Mouse (Mus musculus): ENCODE measurements around the gene Olfr701. TPM values are rescaled to one million over a fixed set of nuclear protein-coding genes. Genes with fewer than 3 reads are reported as not detected.

Olfr701 gene
- polyA plus RNA-seq, 1 experiment from 2014 or later = not detected

Other genes starting within 250 kb of the Olfr701 start
- gene Olfr693, start 133.5 kb upstream of the Olfr701 start, polyA plus RNA-seq (2015; fragmentation: Nextera tagmentation; extraction: Ambion mirVana) = not detected in 2 replicates
- gene Olfr694, start 122.3 kb upstream of the Olfr701 start, polyA plus RNA-seq (2015; fragmentation: Nextera tagmentation; extraction: Ambion mirVana) = not detected in 2 replicates
- gene Olfr695, start 97.7 kb upstream of the Olfr701 start, polyA plus RNA-seq (2015; fragmentation: Nextera tagmentation; extraction: Ambion mirVana) = not detected in 2 replicates
- gene Olfr697, start 71.7 kb upstream of the Olfr701 start, polyA plus RNA-seq (2015; fragmentation: Nextera tagmentation; extraction: Ambion mirVana) = not detected in 2 replicates
- not detected in 2 replicates for gene Olfr698, start 58.7 kb upstream of the Olfr701 start, polyA plus RNA-seq (2015; fragmentation: Nextera tagmentation; extraction: Ambion mirVana)
- gene Olfr699, start 20.9 kb upstream of the Olfr701 start, polyA plus RNA-seq (2015; fragmentation: Nextera tagmentation; extraction: Ambion mirVana) = not detected in 2 replicates
- gene Olfr700, start 5.3 kb upstream of the Olfr701 start, polyA plus RNA-seq (2015; fragmentation: Nextera tagmentation; extraction: Ambion mirVana) = not detected in 2 replicates
- gene Olfr702, start 19.8 kb downstream of the Olfr701 start, polyA plus RNA-seq (2015; fragmentation: Nextera tagmentation; extraction: Ambion mirVana) = not detected in 2 replicates
- not detected in 2 replicates for gene Olfr703, start 29.2 kb downstream of the Olfr701 start, polyA plus RNA-seq (2015; fragmentation: Nextera tagmentation; extraction: Ambion mirVana)
- gene Olfr704, start 49.1 kb downstream of the Olfr701 start, polyA plus RNA-seq (2015; fragmentation: Nextera tagmentation; extraction: Ambion mirVana) = not detected in 2 replicates
- not detected in 2 replicates for gene Olfr705, start 62.8 kb downstream of the Olfr701 start, polyA plus RNA-seq (2015; fragmentation: Nextera tagmentation; extraction: Ambion mirVana)
- gene Olfr706, start 74.0 kb downstream of the Olfr701 start, polyA plus RNA-seq (2015; fragmentation: Nextera tagmentation; extraction: Ambion mirVana) = not detected in 2 replicates
- gene Olfr707, start 87.1 kb downstream of the Olfr701 start, polyA plus RNA-seq (2015; fragmentation: Nextera tagmentation; extraction: Ambion mirVana) = not detected in 2 replicates
- gene Olfr1532-ps1, start 93.9 kb downstream of the Olfr701 start, polyA plus RNA-seq (2015; fragmentation: Nextera tagmentation; extraction: Ambion mirVana) = not detected in 2 replicates
- not detected in 2 replicates for gene Olfr709-ps1, start 118.1 kb downstream of the Olfr701 start, polyA plus RNA-seq (2015; fragmentation: Nextera tagmentation; extraction: Ambion mirVana)
- not detected in 2 replicates for gene Olfr710, start 134.2 kb downstream of the Olfr701 start, polyA plus RNA-seq (2015; fragmentation: Nextera tagmentation; extraction: Ambion mirVana)
- gene Olfr6, start 149.8 kb downstream of the Olfr701 start, polyA plus RNA-seq (2015; fragmentation: Nextera tagmentation; extraction: Ambion mirVana) = not detected in 2 replicates
- gene Olfr711, start 161.3 kb downstream of the Olfr701 start, polyA plus RNA-seq (2015; fragmentation: Nextera tagmentation; extraction: Ambion mirVana) = not detected in 2 replicates
- gene Olfr2, start 191.9 kb downstream of the Olfr701 start, polyA plus RNA-seq (2015; fragmentation: Nextera tagmentation; extraction: Ambion mirVana) = not detected in 2 replicates
- gene Olfr713, start 217.0 kb downstream of the Olfr701 start, polyA plus RNA-seq (2015; fragmentation: Nextera tagmentation; extraction: Ambion mirVana) = not detected in 2 replicates

Measured in hindbrain, embryonic 16.5 days (tissue).